Mouse (Mus musculus) kidney, adult 2 months (tissue): ENCODE results near the gene Gan. TPM values are rescaled to one million over a fixed set of nuclear protein-coding genes. Genes with fewer than 3 reads are reported as not detected.

Source experiments
- DNase-seq: peaks from one replicate; pipeline ENCODE4 v3.0.0; 2021
- H3K27ac ChIP-seq: fragments of 200-500 bp; 2 replicates; pipeline ENCODE4 v1.5.1; 2012; ENCODE audit warnings: low read depth, low read length, control low read depth, inconsistent platforms; ENCODE audit not compliant: insufficient read depth
- H3K27me3 ChIP-seq: fragments of 200-500 bp; replicated peaks from 2 replicates; pipeline ENCODE4 v1.6.1; 2012; ENCODE audit warnings: mild to moderate bottlenecking, moderate library complexity, low read length, inconsistent platforms; ENCODE audit not compliant: control insufficient read depth, insufficient read depth
- H3K36me3 ChIP-seq: fragments of 200-500 bp; 2 replicates; pipeline ENCODE4 v1.6.1; 2012; ENCODE audit warnings: mild to moderate bottlenecking, moderate library complexity, low read length, inconsistent platforms; ENCODE audit not compliant: control insufficient read depth, insufficient read depth
- H3K4me1 ChIP-seq: fragments of 200-500 bp; 2 replicates; pipeline ENCODE4 v1.6.1; 2011; ENCODE audit warnings: low read length; ENCODE audit not compliant: control insufficient read depth, insufficient read depth
- H3K4me3 ChIP-seq: fragments of 200-500 bp; 2 replicates; pipeline ENCODE4 v1.5.1; 2011; ENCODE audit warnings: mild to moderate bottlenecking, low read depth, low read length, control low read depth; ENCODE audit not compliant: insufficient read depth
- CTCF ChIP-seq: fragments of 200-500 bp; conservative IDR thresholded peaks from 2 replicates; pipeline ENCODE4 v1.5.1; 2011; ENCODE audit warnings: low read depth, mild to moderate bottlenecking, control low read depth, low read length, moderate library complexity, mixed read lengths; ENCODE audit not compliant: insufficient read depth, insufficient read length
- POLR2A ChIP-seq: fragments of 200-500 bp; IDR thresholded peaks from one replicate; pipeline ENCODE4 v1.6.1; 2011; ENCODE audit warnings: low read depth, low read length, control low read depth
- WGBS: fragments of 180-500 bp; shearing (Covaris S2); methylation state at CpG from one replicate; pipeline ENCODE4 v1.1.7; 2018; 5-methylcytosine and 5-hydroxymethylcytosine counted together
- polyA plus RNA-seq: library from polyadenylated mRNA; depleted of rRNA; stranded (reverse); fragments of >200 nt; gene quantifications from 2 replicates; pipeline ENCODE4 v1.2.3, GENCODE M21; 2012

Gene Gan
- polyA plus RNA-seq, 1 experiment: 3.1 TPM

DNA sequence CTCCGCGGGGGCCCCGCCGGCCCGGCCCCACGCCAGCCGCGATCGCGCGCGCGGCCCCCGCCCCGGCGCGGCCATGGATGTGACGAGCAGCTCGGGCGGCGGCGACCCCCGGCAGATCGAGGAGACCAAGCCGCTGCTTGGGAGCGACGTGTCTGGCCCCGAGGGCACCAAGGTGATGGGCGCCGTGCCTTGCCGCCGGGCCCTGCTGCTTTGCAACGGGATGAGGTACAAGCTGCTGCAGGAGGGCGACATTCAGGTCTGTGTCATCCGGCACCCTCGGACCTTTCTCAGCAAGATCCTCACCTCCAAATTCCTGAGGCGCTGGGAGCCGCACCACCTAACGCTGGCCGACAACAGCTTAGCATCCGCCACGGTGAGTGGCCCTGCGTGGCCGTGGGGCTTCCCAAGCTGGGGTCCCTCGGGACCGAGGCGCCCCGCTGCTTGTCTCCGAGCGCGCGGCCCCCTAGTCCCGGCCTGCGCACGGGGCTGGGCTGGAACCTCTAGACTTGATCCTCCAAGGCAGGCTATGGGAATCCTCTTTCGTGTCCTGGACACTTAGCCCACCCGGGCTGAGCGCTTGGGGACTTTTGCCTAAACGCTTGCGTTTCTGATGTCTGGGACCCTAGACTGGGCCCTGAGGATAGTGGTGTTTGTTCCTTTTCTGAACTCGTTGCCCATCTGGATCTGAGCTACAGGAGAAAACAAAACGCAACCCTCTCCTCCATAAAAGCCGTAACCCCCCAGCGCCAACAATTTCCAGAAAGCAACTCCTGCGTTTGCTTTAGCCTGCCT is 99.3 kb downstream of the Gan start, which contains the start of gene Cmip:
TSS of gene Cmip (plus strand) at position 36 of the 792 bp plus-strand sequence.
- peak within 1 kb of the TSS; percentile 87 for H3K27ac ChIP-seq
- DNase-seq: peak; percentile 48
- under 1% methylated on average over 63 of the region's 65 CpGs for WGBS

DNA sequence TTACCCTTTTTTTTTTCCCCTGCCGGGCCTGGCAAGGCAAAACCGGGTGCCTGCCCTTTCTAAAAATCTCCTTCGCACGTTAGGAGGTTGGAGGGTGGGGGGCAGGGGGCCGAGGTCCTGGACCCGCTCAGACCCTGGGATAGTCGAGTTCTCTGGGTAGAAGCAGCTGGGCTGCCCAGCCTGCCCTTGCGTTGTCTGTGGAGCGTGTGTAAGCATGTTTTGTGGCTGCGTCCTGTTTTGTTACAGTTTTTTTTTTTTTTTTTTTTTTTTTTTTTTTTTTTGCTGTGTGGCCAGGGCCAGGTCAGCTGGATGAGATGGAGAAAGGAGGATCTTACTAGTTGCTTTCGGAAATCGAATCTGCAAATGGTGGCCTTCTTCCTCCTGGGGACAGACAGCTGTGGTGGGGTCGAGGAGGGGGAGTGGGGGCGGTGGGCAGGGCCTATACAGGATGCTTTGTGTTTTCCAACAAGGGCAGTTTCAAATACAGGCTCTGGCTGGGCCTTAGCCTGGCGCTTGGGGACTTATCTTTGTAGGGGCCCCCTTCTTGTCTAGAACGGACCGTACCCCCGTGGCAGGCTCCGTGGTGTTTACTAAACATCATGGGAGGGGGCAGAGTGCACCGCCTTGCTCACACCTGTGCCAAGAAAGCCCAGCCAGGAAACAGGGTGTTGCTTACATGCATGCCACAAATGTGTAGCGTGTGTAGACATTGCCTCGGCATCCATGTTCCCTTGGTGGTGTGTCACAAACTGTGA is 100.1 kb downstream of the Gan start:
- peak; percentile 60 for DNase-seq
- H3K36me3 ChIP-seq: no peaks in the 10 kb centered on the region
- H3K27me3 ChIP-seq: no peaks in the 10 kb centered on the region
- peak overlapping the region; percentile 66 for H3K4me3 ChIP-seq
- WGBS: 2% methylated on average over 22 of the region's 22 CpGs
- peak overlapping the region; percentile 87 for H3K27ac ChIP-seq
- TF ChIP-seq POLR2A (no peak), CTCF (no peak)
- H3K4me1 ChIP-seq: peaks cover 22% of the 10 kb centered on the region

More for the DNA sequence above, 99.3 kb downstream of the Gan start, which contains the start of gene Cmip:
- no peak for TF ChIP-seq CTCF
- no peak for TF ChIP-seq POLR2A
- peaks cover 18% of the 10 kb centered on the region for H3K4me1 ChIP-seq
- peak within 1 kb of the TSS; percentile 66 for H3K4me3 ChIP-seq
- no peaks in the 10 kb centered on the region for H3K27me3 ChIP-seq
- H3K36me3 ChIP-seq: no peaks in the 10 kb centered on the region

DNA sequence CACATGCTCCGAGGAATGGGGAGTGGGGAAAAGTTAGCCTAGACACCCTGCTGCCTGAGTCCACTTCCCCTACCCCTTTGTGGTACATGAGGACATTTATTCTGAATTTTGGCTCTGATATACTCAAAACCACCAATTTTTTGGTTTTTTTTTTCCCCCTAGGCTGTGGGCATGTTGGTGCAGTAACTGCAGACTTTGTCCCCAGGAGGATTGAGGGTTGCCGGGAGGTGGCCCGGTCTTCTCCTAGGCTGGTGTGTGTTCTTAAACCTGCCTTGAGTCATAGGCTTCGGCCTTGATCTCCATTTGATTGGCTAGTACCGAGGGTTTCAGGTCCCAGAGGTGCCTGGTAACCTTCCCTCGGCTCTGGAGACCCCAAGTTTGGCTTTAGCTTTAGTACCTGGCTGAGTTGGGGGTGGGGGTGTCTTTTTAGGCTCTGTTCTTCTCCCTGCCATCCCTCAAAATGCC is 100.7 kb downstream of the Gan start:
- Histone ChIP-seq H3K36me3 (no peaks in the 10 kb centered on the region), H3K27ac (peak overlapping the region; percentile 52), H3K4me1 (peaks cover 25% of the 10 kb centered on the region), H3K4me3 (peak overlapping the region; percentile 66), H3K27me3 (no peaks in the 10 kb centered on the region)
- peak; percentile 62 for DNase-seq
- TF ChIP-seq CTCF: no peak
- no peak for TF ChIP-seq POLR2A
- 16% methylated on average over 6 of the region's 6 CpGs for WGBS

- Histone ChIP-seq H3K36me3 (no peaks in the 10 kb centered on the region), H3K27ac (peak overlapping the region; percentile 52), H3K4me3 (peak overlapping the region; percentile 66), H3K4me1 (peaks cover 25% of the 10 kb centered on the region), H3K27me3 (no peaks in the 10 kb centered on the region)
- DNase-seq: peak; percentile 78
- WGBS: 29% methylated on average over 11 of the region's 11 CpGs
- TF ChIP-seq CTCF (no peak), POLR2A (no peak)
Measured at GRCm38 (mm10) chr8:117259431-117260001, 101.6 kb downstream of the Gan start.

DNA sequence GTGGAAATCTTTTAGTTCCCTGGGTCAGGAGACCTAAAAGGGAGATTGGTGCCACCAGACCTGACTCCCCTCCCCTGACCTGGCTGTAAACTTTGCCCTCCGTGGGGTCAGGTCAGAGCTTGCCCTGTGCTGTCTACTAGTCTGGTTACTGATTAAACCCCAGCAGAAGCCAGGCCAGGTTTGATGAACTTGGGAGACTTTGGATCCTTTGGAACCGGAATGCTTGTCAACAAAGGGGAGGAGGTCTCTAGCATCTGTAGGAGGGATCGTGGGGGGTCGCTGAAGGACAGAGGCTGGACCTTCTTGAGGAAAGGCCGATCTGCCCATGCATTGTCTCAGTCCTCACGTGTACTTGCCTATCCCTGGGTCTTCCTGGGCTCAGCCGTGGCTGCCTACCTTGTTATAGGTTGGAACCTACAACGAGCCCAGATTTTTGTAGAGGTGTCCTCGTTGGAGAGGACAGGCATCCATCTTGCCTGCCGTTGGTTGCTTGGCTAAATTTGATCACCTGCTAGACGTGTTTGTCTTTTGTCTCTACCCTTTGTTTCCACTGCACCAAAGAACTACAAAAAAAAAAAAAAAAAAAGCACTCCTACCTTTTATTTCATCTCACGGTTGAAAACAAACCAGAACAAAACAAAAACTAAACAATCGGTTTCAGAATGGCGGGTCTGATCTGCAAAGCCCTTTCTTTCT is 102.4 kb downstream of the Gan start:
- Histone ChIP-seq H3K27me3 (no peaks in the 10 kb centered on the region), H3K27ac (peak overlapping the region; percentile 66), H3K36me3 (no peaks in the 10 kb centered on the region), H3K4me3 (peak overlapping the region; percentile 66), H3K4me1 (peaks cover 25% of the 10 kb centered on the region)
- peak; percentile 95 for DNase-seq
- WGBS: 22% methylated on average over 14 of the region's 14 CpGs
- TF ChIP-seq CTCF (no peak), POLR2A (no peak)

GRCm38 (mm10) chr8:117260930-117261475 is 103.1 kb downstream of the Gan start:
- Histone ChIP-seq H3K36me3 (no peaks in the 10 kb centered on the region), H3K27ac (peak overlapping the region; percentile 66), H3K27me3 (no peaks in the 10 kb centered on the region), H3K4me1 (peaks cover 25% of the 10 kb centered on the region), H3K4me3 (peak overlapping the region; percentile 16; the same call in 1 of the 2 replicates)
- TF ChIP-seq POLR2A (no peak), CTCF (no peak)
- peak; percentile 28 for DNase-seq
- WGBS: 33% methylated on average over 14 of the region's 14 CpGs
